Mouse (Mus musculus) right cerebral cortex, adult 18-20 months (tissue): ENCODE results near the gene Nrk.

Experiments used
- DNase-seq: peaks from one replicate; pipeline ENCODE4 v3.0.0; 2022; ENCODE audit warnings: mixed read lengths

The Nrk gene

DNA sequence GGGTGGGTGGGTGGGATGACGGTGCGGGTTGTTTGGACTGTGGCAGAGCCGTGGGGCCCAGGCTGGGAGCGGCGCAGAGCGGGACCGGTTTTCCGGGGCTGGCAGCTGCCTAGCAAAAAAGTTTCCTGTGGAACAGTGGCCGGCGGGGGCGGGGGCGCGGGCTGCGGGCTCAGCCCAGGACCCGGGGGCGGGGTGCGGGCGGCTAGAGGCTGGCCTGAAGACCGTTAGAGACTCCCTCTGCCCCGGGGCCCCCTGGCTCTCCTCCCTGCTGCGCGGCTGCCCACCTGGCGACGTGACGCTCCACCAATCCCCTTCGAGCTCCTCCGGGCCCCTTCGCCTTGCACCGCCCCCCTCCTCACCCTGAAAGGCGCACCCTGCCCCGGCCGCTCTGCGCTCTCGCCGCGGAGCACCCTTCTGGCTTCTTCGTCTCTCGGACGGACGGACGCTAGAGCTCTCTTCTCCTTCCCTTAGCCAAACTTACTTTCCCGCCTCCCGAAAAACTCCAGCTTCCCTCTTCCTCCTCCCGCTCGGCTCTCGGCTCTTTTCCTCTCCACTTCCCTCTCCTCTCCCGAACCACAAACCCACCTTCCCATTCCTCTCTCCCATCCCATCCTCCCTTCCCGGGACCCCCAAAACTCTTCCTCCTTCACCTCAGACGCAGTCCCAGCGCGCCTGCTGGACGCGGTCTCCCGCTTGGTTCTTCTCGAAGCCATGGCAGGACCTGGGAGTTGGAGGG lies at the start of gene Nrk:
TSS of gene Nrk (plus strand) at position 390 of the 736 bp plus-strand sequence.
- no peak for DNase-seq

- no peak for DNase-seq
Observed at GRCm38 (mm10) chrX:138913366-138913765, 864 bp upstream of the Nrk start.

DNA sequence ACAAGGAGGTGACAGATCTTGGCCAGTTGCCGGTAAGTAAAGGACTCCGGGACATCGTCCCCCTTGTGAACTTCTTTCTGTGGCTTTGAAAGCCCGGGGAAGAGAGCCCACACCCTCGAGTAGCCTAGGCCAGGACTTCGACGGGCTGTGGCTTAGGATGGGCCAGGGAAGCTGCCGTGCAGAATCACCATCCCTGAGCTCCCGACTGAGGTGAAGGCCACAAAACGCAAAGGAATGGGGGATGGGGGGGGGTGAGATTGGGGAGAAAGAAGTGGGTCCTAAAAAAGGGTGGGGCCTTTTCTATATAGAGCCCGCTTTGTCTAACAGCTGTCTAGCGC lies 516 bp downstream of the Nrk start:
- DNase-seq = no peak

DNA sequence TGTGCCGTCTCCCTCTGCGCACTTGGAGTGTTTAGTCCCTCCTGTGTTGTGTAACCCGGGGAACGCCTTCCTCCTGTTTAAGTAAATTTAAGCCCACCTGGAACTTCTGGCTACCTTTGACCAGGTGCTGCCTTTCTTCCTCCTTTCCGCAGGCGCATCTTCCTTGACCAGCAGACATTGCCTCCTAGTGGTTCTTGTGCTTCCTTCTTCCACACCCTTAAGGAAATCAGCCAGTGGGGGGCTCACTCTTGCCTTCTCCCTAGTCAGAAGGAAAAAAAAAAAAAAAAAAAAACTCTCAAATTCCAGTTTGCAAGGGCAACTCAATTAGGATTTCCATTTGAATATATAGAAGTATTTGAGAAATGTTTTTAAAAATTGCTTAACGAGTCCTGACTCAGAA lies 4.8 kb downstream of the Nrk start:
- DNase-seq = no peak

DNA sequence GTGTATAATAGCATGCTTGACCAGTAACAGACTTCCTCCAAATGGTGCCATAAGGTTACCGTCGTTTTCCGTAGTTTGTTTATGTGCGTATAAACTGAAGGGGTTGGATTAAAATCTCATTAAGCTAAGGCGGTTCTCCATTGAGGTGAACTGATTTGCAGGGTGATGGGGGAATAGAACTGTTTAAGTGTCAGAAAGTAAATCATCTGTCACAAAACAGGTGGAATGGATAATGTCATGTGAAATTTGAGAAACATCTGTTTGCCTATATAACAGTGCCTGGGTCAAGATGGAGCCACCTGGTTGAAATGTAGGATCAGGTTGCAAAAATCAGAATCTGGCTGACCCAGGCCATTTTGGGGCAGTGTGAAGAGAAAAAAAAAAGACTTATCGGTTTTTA lies 29.7 kb downstream of the Nrk start:
- no peak for DNase-seq

DNA sequence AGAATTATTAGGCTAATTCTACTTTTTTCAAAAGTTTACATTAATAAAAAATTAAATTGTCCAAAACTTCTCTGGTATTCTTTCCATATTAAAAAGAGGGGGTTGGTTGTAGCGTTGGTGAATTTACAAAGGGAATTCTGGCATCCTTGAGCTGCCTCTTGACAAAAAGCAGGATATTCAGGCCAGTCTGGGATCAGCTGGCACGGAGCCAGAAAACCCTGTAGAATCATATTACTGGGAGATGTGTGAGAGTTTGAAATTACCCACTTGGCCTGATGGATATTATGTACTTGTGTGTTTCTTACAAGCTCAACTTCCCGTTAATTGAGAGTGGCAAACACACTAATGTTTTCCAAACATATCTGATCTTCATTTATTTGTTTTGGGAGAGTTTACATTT lies 46.5 kb downstream of the Nrk start:
- DNase-seq = no peak

GRCm38 (mm10) chrX:138978501-138978900 lies 64.3 kb downstream of the Nrk start:
- no peak for DNase-seq

DNA sequence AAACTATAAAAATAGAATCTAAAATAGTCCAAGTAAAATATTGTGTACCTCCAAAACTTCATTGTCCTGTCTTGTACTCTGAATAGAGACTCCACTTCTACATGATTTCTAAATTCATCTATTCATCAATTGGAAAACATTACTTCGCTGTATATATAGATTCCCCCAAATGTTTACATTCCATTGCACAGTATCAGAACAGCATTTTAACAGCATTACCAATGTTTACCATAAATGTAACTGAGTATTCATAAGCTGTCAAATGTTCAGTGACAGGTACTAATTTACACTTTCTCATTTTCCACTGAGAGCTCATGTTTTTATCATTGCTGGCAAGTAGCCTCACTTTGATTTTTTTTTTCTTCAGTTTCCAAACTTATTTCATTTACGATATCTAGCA lies 65.0 kb downstream of the Nrk start:
- no peak for DNase-seq

GRCm38 (mm10) chrX:139014524-139014923 lies 100.3 kb downstream of the Nrk start:
- DNase-seq = no peak

DNA sequence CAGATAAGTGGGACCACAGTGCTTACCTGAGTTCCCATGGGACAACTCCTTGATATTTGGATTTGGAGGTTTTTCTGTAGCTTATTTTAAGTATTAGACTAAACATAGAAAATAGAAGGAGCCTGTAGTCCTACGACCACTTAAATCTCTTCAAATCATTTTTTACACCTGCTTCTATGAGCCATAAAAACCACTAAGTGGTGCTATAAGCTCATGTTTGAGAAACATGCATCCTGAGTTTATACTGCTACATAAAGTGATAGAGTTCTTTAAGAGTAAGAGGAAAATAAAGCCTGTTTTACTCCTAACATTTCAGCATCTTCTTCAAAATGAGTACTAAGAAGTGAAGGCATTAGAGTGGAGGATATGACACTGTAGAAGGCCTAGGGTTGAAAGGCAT lies 102.3 kb downstream of the Nrk start:
- DNase-seq = no peak

DNA sequence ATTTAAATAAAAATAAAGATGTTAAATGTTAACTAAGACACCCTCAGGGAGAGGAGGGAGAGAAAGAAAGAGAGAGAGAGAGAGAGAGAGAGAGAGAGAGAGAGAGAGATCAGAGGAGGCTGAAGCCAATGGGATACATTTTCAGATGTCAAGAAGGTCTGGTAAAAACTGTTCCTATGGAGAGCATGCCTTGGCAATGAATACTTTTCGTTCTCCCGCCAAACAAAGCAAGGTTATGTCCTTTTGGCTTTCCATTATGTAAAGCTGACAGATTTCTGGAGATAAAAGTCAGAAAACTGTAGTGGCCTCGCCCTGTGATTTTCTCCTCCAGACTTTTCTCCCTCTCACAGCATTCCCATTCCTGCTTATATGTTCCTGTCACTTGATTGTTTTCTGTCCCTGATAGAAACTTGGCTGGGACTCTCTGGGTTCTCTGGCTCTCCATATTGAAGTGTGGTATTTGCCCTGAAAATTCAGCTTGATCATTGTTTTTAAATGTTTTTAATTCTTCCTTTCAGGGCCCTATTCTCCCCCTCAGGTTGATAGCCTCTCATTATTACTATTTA lies 112.4 kb downstream of the Nrk start:
- DNase-seq = no peak

GRCm38 (mm10) chrX:139027296-139027695 lies 113.1 kb downstream of the Nrk start:
- no peak for DNase-seq

GRCm38 (mm10) chrX:139027909-139028308 lies 113.7 kb downstream of the Nrk start:
- no peak for DNase-seq

- DNase-seq = no peak
Observed at GRCm38 (mm10) chrX:139037666-139038065, 123.4 kb downstream of the Nrk start.

DNA sequence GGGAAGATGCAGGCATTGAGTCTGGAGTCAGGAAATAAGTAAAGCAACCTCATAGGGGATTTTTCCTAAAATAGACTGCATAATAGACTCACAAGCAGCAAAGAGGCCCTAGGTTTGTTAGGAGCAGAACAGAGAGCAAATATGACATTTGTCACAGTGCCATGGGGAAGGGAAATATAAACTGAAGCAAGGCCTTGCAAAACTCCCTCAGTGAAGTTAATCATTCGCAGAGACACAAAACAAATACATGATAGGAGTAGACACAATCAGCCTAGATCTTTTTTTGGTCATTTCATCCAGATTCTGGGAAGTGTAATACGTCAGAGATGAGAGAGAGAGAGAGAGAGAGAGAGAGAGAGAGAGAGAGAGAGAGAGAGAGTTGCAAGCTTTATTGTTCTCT lies 125.1 kb downstream of the Nrk start:
- DNase-seq = no peak

DNA sequence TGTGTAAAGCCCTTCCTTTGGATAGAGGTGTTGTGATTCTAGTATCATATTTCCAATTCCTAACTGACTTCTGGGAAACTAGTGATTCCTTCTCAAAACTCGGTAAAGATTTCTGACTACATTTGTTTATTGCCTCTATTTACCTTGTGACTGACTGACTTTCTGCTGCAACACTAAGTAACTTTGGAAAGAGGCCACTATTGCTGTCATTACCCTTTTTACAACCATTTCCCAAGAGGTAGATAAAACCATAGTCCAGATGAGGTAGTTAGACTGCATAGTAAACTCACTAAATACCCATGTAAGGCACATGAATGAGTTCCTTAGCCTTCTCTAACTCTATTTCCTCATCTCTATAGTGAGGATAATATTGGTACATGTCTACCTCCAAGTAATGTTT lies 126.9 kb downstream of the Nrk start:
- no peak for DNase-seq

- no peak for DNase-seq
Observed at GRCm38 (mm10) chrX:139051976-139052375, 137.7 kb downstream of the Nrk start.

- DNase-seq = no peak
Observed at GRCm38 (mm10) chrX:139053149-139053548, 138.9 kb downstream of the Nrk start.
